Mouse (Mus musculus) 416B (cell line): Measurements from ENCODE around the gene C5ar2.

Experiments used
- DNase-seq: peaks from one replicate; pipeline ENCODE4 v3.0.0; 2011; ENCODE audit warnings: low read depth

The C5ar2 gene

GRCm38 (mm10) chr7:16197166-16197565, 46.8 kb downstream of the C5ar2 start:
- DNase-seq: no peak

- no peak for DNase-seq
These were observed 47.3 kb downstream of the C5ar2 start for GRCm38 (mm10) chr7:16196616-16197015.

DNA sequence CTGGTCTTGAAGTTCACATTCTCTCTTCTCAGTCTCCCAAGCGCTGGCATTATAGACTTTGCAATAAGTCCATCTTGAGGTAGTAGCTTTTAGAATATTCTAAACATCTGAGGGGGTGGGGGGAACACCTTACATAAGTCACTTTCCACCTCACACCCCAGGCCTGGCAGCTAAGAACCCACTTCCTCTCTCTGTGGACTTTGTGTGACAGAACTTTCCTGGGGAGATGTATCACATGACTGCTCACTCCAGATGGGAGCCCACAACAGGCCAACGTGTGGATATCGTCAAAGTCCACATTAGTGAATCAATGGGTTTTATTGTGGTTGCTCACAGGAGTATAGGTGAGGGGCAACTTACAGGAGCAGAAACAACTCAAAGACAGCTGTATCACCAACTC, 50.3 kb downstream of the C5ar2 start:
- DNase-seq: peak; percentile 42

- DNase-seq: peak; percentile 73
These were observed 51.6 kb downstream of the C5ar2 start for GRCm38 (mm10) chr7:16192315-16192714.

DNA sequence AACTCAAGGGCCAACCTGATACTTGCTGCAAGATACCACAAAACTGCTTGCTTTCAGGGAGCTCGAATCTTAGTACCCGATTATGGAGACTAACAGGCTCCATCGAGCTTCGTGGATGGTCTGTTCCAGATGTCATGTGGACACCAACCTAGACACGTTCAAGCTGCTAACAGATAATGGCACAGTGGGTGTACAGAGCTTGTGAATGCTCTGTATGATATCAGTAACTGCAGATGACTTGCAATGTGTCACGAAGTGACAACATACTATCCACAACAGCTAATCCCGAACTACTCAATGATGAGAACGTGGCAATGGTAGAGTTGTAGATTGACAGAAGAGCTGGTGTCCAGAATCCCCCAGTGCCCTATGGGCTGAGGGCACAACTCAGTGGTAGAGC, 56.5 kb downstream of the C5ar2 start:
- DNase-seq: no peak
